ENCODE assay signal across 19 mouse cellular contexts in genomic region chr9:14293866-14294265, GRCm38 (mm10). TPM values are rescaled to one million over a fixed set of nuclear protein-coding genes. Genes with fewer than 3 reads are reported as not detected.
DNase-seq lines count a peak whose midpoint lies in the region; ATAC-seq lines count a peak whose summit lies in the region.
"Had no signal": no experiment of that assay in that cellular context is flagged by ENCODE, and none has a peak within 500 bp of the region (broad histone marks: within the 10 kb centered on the region; RNA-seq: fewer than 3 reads in every experiment).

No protein-coding gene starts in this region.

- intact Hi-C loops in left cerebral cortex, postnatal 10 days (cut with DNase I) = no loop called here

- peak; percentile 68 for ATAC-seq in granulocyte monocyte progenitor cell, adult 5-6 weeks (replicated peaks; ENCODE audit: poor library complexity, severe bottlenecking)
- ATAC-seq in neutrophil, adult 5-6 weeks (ENCODE audit: extremely low read depth, insufficient number of reproducible peaks, low FRiP score, poor library complexity, severe bottlenecking) = peak; percentile 89
- ATAC-seq: forebrain, embryonic 15.5 days had no signal

- DNase-seq in A20 (ENCODE audit: low read depth, low spot score) = peak; percentile 53
- DNase-seq in CD4-positive, CD25-positive, alpha-beta regulatory T cell, adult 2 months (ENCODE audit: low read depth, low spot score) = peak; percentile 23
- no peak for DNase-seq in cerebellum, adult 9-10 months
- no peak for DNase-seq in embryo, embryonic 11 days
- DNase-seq in left cerebral cortex, postnatal 10 days (ENCODE audit: extremely low spot score in 1 of 2, low spot score in 2 of 2) = no peak
- DNase-seq: adrenal gland, postnatal 10 days; cerebellum, adult 2 months; cerebellum, postnatal 36 days; gastrocnemius, postnatal 10 days; heart, adult 11 months; heart, postnatal 14 days; kidney, adult 11 months; kidney, postnatal 25 days; liver, embryonic 13.5 days; lung, adult 2 months; thymus, postnatal 14 days had no signal

RNA-seq across cellular contexts. Expression of gene Sesn3, which starts 19.0 kb away (rescaled TPM):
- total RNA-seq in granulocyte monocyte progenitor cell, adult 5-6 weeks (2014; fragmentation: Nextera tagmentation) = 5.5 and 8.3 TPM in 2 replicates
- total RNA-seq in granulocyte monocyte progenitor cell, adult 5-6 weeks (2017) = 5.5 and 6.4 TPM in 2 replicates
- total RNA-seq in neutrophil, adult 5-6 weeks (2017) = 68.8 and 71.9 TPM in 2 replicates
- total RNA-seq in left cerebral cortex, postnatal 10 days (2021) = 10 to 100 TPM; 90.4 to 95.2 TPM

Comparison
In these comparisons a context has a peak if more than half of its experiments do, and no peak if none do; other contexts are left out.
1. DNase-seq: peak in A20 (single experiment) and CD4-positive, CD25-positive, alpha-beta regulatory T cell, adult 2 months (single experiment); none in cerebellum, adult 9-10 months (single experiment), embryo, embryonic 11 days (single experiment) and left cerebral cortex, postnatal 10 days (0 of 2).